ENCODE assay signal across 8 mouse cellular contexts in genomic region chr5:123394957-123395881, GRCm38 (mm10). TPM values are rescaled to one million over a fixed set of nuclear protein-coding genes. Genes with fewer than 3 reads are reported as not detected.
DNase-seq lines count a peak whose midpoint lies in the region; ATAC-seq and TF ChIP-seq lines count a peak whose summit lies in the region.

No protein-coding gene starts in this region.

- ATAC-seq in forebrain, embryonic 16.5 days: peak; percentile 32
- peak; percentile 53 for ATAC-seq in midbrain, embryonic 13.5 days

- peak overlapping the region; percentile 94 for H3K9ac ChIP-seq in forebrain, embryonic 16.5 days (replicated peaks; ENCODE audit: low read depth, low read length)
- peak overlapping the region; percentile 96 for H3K9ac ChIP-seq in midbrain, embryonic 13.5 days (replicated peaks)

- peak overlapping the region; percentile 90 for H3K27ac ChIP-seq in left cerebral cortex, adult 2 months
- peak overlapping the region; percentile 72 for H3K27ac ChIP-seq in forebrain, embryonic 16.5 days (ENCODE audit: low read length)
- peak overlapping the region; percentile 96 for H3K27ac ChIP-seq in limb, embryonic 10.5 days
- H3K27ac ChIP-seq in midbrain, embryonic 13.5 days: peak overlapping the region; percentile 87

- intact Hi-C loops in left cerebral cortex, adult 2 months (cut with DNase I): loop anchor here (5.0 kb wide), 1 partner anchor 37 kb away; no protein-coding TSS in a partner anchor
- intact Hi-C loops in left cerebral cortex, postnatal 14 days (cut with DNase I): loop anchor here (5.0 kb wide), 1 partner anchor 37 kb away; no protein-coding TSS in a partner anchor

- under 1% methylated on average over 65 of the region's 65 CpGs for WGBS in forebrain, embryonic 16.5 days
- WGBS in limb, embryonic 10.5 days: under 1% methylated on average over 65 of the region's 65 CpGs
- under 1% methylated on average over 65 of the region's 65 CpGs for WGBS in midbrain, embryonic 13.5 days

- no peak; the same call in 1 of the 2 replicates for TF ChIP-seq CTCF in left cerebral cortex, adult 2 months (IDR thresholded peaks at IDR 0.05)

- no peaks in the 10 kb centered on the region for H3K36me3 ChIP-seq in forebrain, embryonic 16.5 days (ENCODE audit: control insufficient read depth, insufficient read depth)
- 0 out of 2 replicates have a peak, but pooled peaks cover 4% of the 10 kb centered on the region for H3K36me3 ChIP-seq in limb, embryonic 10.5 days
- H3K36me3 ChIP-seq in midbrain, embryonic 13.5 days: no peaks in the 10 kb centered on the region

- H3K4me1 ChIP-seq in forebrain, embryonic 16.5 days (replicated peaks; ENCODE audit: control insufficient read depth, insufficient read depth, low read length): peaks cover 43% of the 10 kb centered on the region
- H3K4me1 ChIP-seq in limb, embryonic 10.5 days: peaks cover 55% of the 10 kb centered on the region
- peaks cover 49% of the 10 kb centered on the region for H3K4me1 ChIP-seq in midbrain, embryonic 13.5 days (replicated peaks)

- H3K4me3 ChIP-seq in left cerebral cortex, adult 2 months: peak overlapping the region; percentile 90
- H3K4me3 ChIP-seq in forebrain, embryonic 16.5 days (replicated peaks; ENCODE audit: low read length): peak overlapping the region; percentile 98
- H3K4me3 ChIP-seq in limb, embryonic 10.5 days: peak overlapping the region; percentile 94
- H3K4me3 ChIP-seq in midbrain, embryonic 13.5 days (replicated peaks): peak overlapping the region; percentile 95

- H3K9me3 ChIP-seq in forebrain, embryonic 16.5 days (ENCODE audit: control insufficient read depth, low read length): no peaks in the 10 kb centered on the region
- no peaks in the 10 kb centered on the region for H3K9me3 ChIP-seq in limb, embryonic 10.5 days (replicated peaks)
- H3K9me3 ChIP-seq in midbrain, embryonic 13.5 days: no peaks in the 10 kb centered on the region

- no peak for DNase-seq in left cerebral cortex, adult 2 months (ENCODE audit: extremely low spot score in 1 of 2, low spot score in 2 of 2)
- DNase-seq in left cerebral cortex, postnatal 14 days (ENCODE audit: low spot score in 2 of 2): no peak
- peak; percentile 39 for DNase-seq in adipocyte (ENCODE audit: low spot score)
- peak; percentile 68 for DNase-seq in limb, embryonic 10.5 days (ENCODE audit: low spot score)
- peak; percentile 53 for DNase-seq in thymus, postnatal 36 days
- DNase-seq in left cerebral cortex, adult 18-20 months (ENCODE audit: low spot score in 2 of 2): no peak

- H3K4me2 ChIP-seq in forebrain, embryonic 16.5 days (ENCODE audit: low read length): peak overlapping the region; percentile 64
- H3K4me2 ChIP-seq in midbrain, embryonic 13.5 days (replicated peaks): peak overlapping the region; percentile 88

- H3K27me3 ChIP-seq in forebrain, embryonic 16.5 days (replicated peaks; ENCODE audit: control insufficient read depth, insufficient read depth, low read length): no peaks in the 10 kb centered on the region
- no peaks in the 10 kb centered on the region for H3K27me3 ChIP-seq in limb, embryonic 10.5 days (ENCODE audit: low read depth, poor library complexity, severe bottlenecking)
- H3K27me3 ChIP-seq in midbrain, embryonic 13.5 days: no peaks in the 10 kb centered on the region

RNA-seq across cellular contexts. Expression of gene Mlxip, which starts 0.6 kb away (rescaled TPM):
- 10 to 100 TPM; 20.5 to 20.8 TPM for total RNA-seq in left cerebral cortex, adult 2 months (2021)
- 10 to 100 TPM; 19.2 to 22.6 TPM for total RNA-seq in left cerebral cortex, postnatal 14 days (2021)
- polyA plus RNA-seq in forebrain, embryonic 16.5 days (2015; fragmentation: Nextera tagmentation; extraction: Ambion mirVana): 18.0 and 18.1 TPM in 2 replicates
- 21.1 and 22.1 TPM in 2 replicates for polyA plus RNA-seq in limb, embryonic 10.5 days (2016; fragmentation: Nextera tagmentation; extraction: Ambion mirVana)
- 17.4 and 18.7 TPM in 2 replicates for polyA plus RNA-seq in midbrain, embryonic 13.5 days (2015; fragmentation: Nextera tagmentation; extraction: Ambion mirVana)
- total RNA-seq in left cerebral cortex, adult 18-20 months (2021): 10 to 100 TPM; 16.0 to 16.8 TPM

RNA-seq across cellular contexts. Expression of gene Bcl7a, which starts 51.6 kb away (rescaled TPM):
- total RNA-seq in left cerebral cortex, adult 2 months (2021): 10 to 100 TPM; 65.4 to 68.2 TPM
- 10 to 100 TPM; 76.2 to 79.1 TPM for total RNA-seq in left cerebral cortex, postnatal 14 days (2021)
- polyA plus RNA-seq in forebrain, embryonic 16.5 days (2015; fragmentation: Nextera tagmentation; extraction: Ambion mirVana): 81.9 and 84.3 TPM in 2 replicates
- 35.8 and 38.8 TPM in 2 replicates for polyA plus RNA-seq in limb, embryonic 10.5 days (2016; fragmentation: Nextera tagmentation; extraction: Ambion mirVana)
- polyA plus RNA-seq in midbrain, embryonic 13.5 days (2015; fragmentation: Nextera tagmentation; extraction: Ambion mirVana): 47.8 and 53.0 TPM in 2 replicates
- total RNA-seq in left cerebral cortex, adult 18-20 months (2021): 10 to 100 TPM; 66.3 to 70.1 TPM

Comparison
In these comparisons a context has a peak if more than half of its experiments do, and no peak if none do; other contexts are left out.
1. DNase-seq: peak in adipocyte (single experiment), limb, embryonic 10.5 days (single experiment) and thymus, postnatal 36 days (2 of 2); none in left cerebral cortex, adult 2 months (0 of 2), left cerebral cortex, postnatal 14 days (0 of 2) and left cerebral cortex, adult 18-20 months (0 of 2).
2. Peak in every context shown above with its lines, with median percentiles within 50 percentile points of each other: H3K27ac ChIP-seq and H3K4me3 ChIP-seq.